Mouse (Mus musculus): ENCODE results near the gene Thy1.

- TF ChIP-seq GATA1 (IDR thresholded peaks at IDR 0.05; ENCODE audit: low read depth, low read length), result 0 out of 2 replicates have a peak, but pooled peaks have one; percentile 47
- no peak for TF ChIP-seq ZC3H11A (IDR thresholded peaks at IDR 0.05; ENCODE audit: low read depth, low read length)
- TF ChIP-seq CHD2 (IDR thresholded peaks at IDR 0.05; ENCODE audit: low read length), result peak; percentile 62
- no peak for TF ChIP-seq GABPA (IDR thresholded peaks at IDR 0.05; ENCODE audit: low read depth, low read length)
- TF ChIP-seq EP300 (IDR thresholded peaks at IDR 0.05; ENCODE audit: low read depth in 1 of 2, low read length in 2 of 2), result peak; percentile 56 to 77
- 0 out of 2 replicates have a peak, but pooled peaks have one; percentile 20 for TF ChIP-seq MYC (IDR thresholded peaks at IDR 0.05; ENCODE audit: low read depth, low read length)
- TF ChIP-seq MXI1 (IDR thresholded peaks at IDR 0.05; ENCODE audit: low read depth, low read length), result no peak; the same call in 1 of the 2 replicates
- no peak for TF ChIP-seq MAX (IDR thresholded peaks at IDR 0.05; ENCODE audit: low read length)
- TF ChIP-seq USF1 (IDR thresholded peaks at IDR 0.05; ENCODE audit: low read depth, low read length), result no peak
- TF ChIP-seq E2F4 (IDR thresholded peaks at IDR 0.05; ENCODE audit: borderline replicate concordance, low read depth, low read length), result no peak
- no peak for TF ChIP-seq POLR2A (IDR thresholded peaks at IDR 0.05; ENCODE audit: control insufficient read depth in 1 of 2, insufficient read depth in 1 of 2, low read depth in 1 of 2, low read length in 2 of 2, poor library complexity in 1 of 2)
These were observed 683 bp downstream of the Thy1 start for GRCm38 (mm10) chr9:44043708-44044425.
